25 mouse cellular contexts compared by ENCODE assay signal in the genomic region with DNA sequence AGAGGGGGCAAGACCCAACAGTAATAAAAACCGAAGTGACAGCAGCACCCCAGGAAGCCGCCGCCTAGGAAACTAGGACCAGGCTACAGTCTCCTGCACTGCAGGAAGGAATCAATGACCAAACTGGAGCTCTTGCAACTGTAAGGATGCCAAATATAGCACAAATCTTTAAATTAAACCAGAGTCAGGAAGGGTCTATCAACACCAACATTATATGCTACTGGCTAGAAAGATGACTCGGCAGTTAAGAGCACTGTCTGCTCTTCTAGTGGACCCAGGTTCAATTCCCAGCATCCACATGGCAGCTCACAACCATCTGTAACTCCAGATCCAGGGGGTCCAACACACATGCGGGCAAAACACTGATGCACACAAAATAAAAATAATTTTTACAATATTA.
"Had no signal": no experiment of that assay in that cellular context is flagged by ENCODE, and none has a peak within 500 bp of the region (broad histone marks: within the 10 kb centered on the region; RNA-seq: fewer than 3 reads in every experiment).

No protein-coding gene starts in this region.

- H3K4me3 ChIP-seq: embryonic facial prominence, embryonic 10.5 days; embryonic facial prominence, embryonic 12.5 days; embryonic facial prominence, embryonic 13.5 days; embryonic facial prominence, embryonic 15.5 days; erythroblast, embryonic 14.5 days; forebrain, embryonic 10.5 days; forebrain, embryonic 12.5 days; forebrain, embryonic 13.5 days; forebrain, embryonic 15.5 days; gastrocnemius, adult 2 months; heart, adult 2 months had no signal

- H3K27ac ChIP-seq: embryonic facial prominence, embryonic 10.5 days; embryonic facial prominence, embryonic 12.5 days; embryonic facial prominence, embryonic 13.5 days; embryonic facial prominence, embryonic 15.5 days; forebrain, embryonic 10.5 days; forebrain, embryonic 12.5 days; forebrain, embryonic 13.5 days; forebrain, embryonic 15.5 days; gastrocnemius, adult 2 months; heart, adult 2 months had no signal

- H3K36me3 ChIP-seq: embryonic facial prominence, embryonic 10.5 days; embryonic facial prominence, embryonic 12.5 days; embryonic facial prominence, embryonic 13.5 days; embryonic facial prominence, embryonic 15.5 days; forebrain, embryonic 10.5 days; forebrain, embryonic 12.5 days; forebrain, embryonic 15.5 days had no signal

- H3K9me3 ChIP-seq: embryonic facial prominence, embryonic 10.5 days; embryonic facial prominence, embryonic 12.5 days; embryonic facial prominence, embryonic 13.5 days; embryonic facial prominence, embryonic 15.5 days; forebrain, embryonic 10.5 days; forebrain, embryonic 12.5 days; forebrain, embryonic 13.5 days; forebrain, embryonic 15.5 days had no signal

- H3K9ac ChIP-seq: embryonic facial prominence, embryonic 12.5 days; embryonic facial prominence, embryonic 13.5 days; embryonic facial prominence, embryonic 15.5 days; forebrain, embryonic 12.5 days; forebrain, embryonic 13.5 days; forebrain, embryonic 15.5 days; forebrain, postnatal 0 days had no signal

- DNase-seq: cerebellum, adult 9-10 months; cerebellum, adult 9-11 months; cerebellum, postnatal 10 days; cerebellum, postnatal 14 days; cerebellum, postnatal 25 days; cerebellum, postnatal 36 days; embryo, embryonic 11 days; forebrain, postnatal 0 days; gastrocnemius, adult 2 months; gastrocnemius, postnatal 10 days; gastrocnemius, postnatal 14 days; gastrocnemius, postnatal 25 days; gastrocnemius, postnatal 36 days; heart, adult 11 months; heart, adult 18-20 months; heart, adult 2 months had no signal
